Mouse (Mus musculus) ES-E14 (cell line): ENCODE measurements at regions not wholly inside any gene's neighbourhood (a gene's known extent, or its start where the extent isn't known, plus 50 kb on each side); places are given as distances from the start of the nearest gene placed in this dataset.

Source experiments
- DNase-seq: peaks from one replicate; pipeline ENCODE4 v3.0.0-alpha.2; 2013; ENCODE audit warnings: low read depth, low spot score
- H3K27ac ChIP-seq: 2 replicates; pipeline ENCODE4 v1.5.1; 2012; ENCODE audit warnings: low read depth, mild to moderate bottlenecking, low read length, moderate library complexity, mixed read lengths; ENCODE audit not compliant: poor library complexity, insufficient read depth, severe bottlenecking
- H3K36me3 ChIP-seq: 2 replicates; pipeline ENCODE4 v1.6.1; 2012; ENCODE audit warnings: mild to moderate bottlenecking, low read length, moderate library complexity, mixed read lengths; ENCODE audit not compliant: control insufficient read depth, poor library complexity, insufficient read depth, severe bottlenecking
- H3K4me1 ChIP-seq, 2 experiments: fragments of 150-350 bp in 1 of 2; sonication (generic) in 1 of 2; 2 replicates each; pipeline ENCODE4 v1.6.1; 2012; ENCODE audit warnings: low read length in 2 of 2, mild to moderate bottlenecking in 1 of 2, mixed read lengths in 1 of 2; ENCODE audit not compliant: control insufficient read depth in 2 of 2, insufficient read depth in 2 of 2, poor library complexity in 1 of 2
- H3K4me3 ChIP-seq, 2 experiments: fragments of 150-350 bp in 1 of 2; sonication (generic) in 1 of 2; 2 replicates each; pipeline ENCODE4 v1.5.1; 2012; ENCODE audit warnings: low read length in 2 of 2, low read depth in 1 of 2, mild to moderate bottlenecking in 1 of 2, mixed read lengths in 1 of 2; ENCODE audit not compliant: insufficient read depth in 1 of 2, poor library complexity in 1 of 2, severe bottlenecking in 1 of 2
- H3K9ac ChIP-seq: 2 replicates; pipeline ENCODE4 v1.6.1; 2012; ENCODE audit warnings: low read depth, mild to moderate bottlenecking, low read length, mixed read lengths; ENCODE audit not compliant: poor library complexity, insufficient read depth, severe bottlenecking
- H3K9me3 ChIP-seq: fragments of 150-350 bp; sonication (generic); 2 replicates; pipeline ENCODE4 v1.6.1; 2012; ENCODE audit warnings: low read depth, mild to moderate bottlenecking, low read length; ENCODE audit not compliant: control insufficient read depth, insufficient read depth
- CHD2 ChIP-seq: IDR thresholded peaks from 2 replicates; pipeline ENCODE4 v1.6.1; 2014; ENCODE audit warnings: mild to moderate bottlenecking, low read depth, low read length, inconsistent platforms
- HCFC1 ChIP-seq: IDR thresholded peaks from 2 replicates; pipeline ENCODE4 v1.6.1; 2012; ENCODE audit warnings: low read length, inconsistent platforms, borderline replicate concordance; ENCODE audit not compliant: insufficient read depth
- MAFK ChIP-seq: IDR thresholded peaks from 2 replicates; pipeline ENCODE4 v1.6.1; 2014; ENCODE audit warnings: mild to moderate bottlenecking, low read depth, low read length, inconsistent platforms; ENCODE audit not compliant: insufficient read depth
- ZC3H11A ChIP-seq: IDR thresholded peaks from 2 replicates; pipeline ENCODE4 v1.6.1; 2012; ENCODE audit warnings: low read depth, mild to moderate bottlenecking, inconsistent platforms, low read length, borderline replicate concordance
- ZNF384 ChIP-seq: IDR thresholded peaks from 2 replicates; pipeline ENCODE4 v1.6.1; 2012; ENCODE audit warnings: low read depth, low read length, inconsistent platforms
- in situ Hi-C, 2 experiments: fragments of 600-800 bp; cut with MboI; formaldehyde crosslinking; loops; one replicate each; pipeline ENCODE4 v1.15.1; 2025; ENCODE audit warnings: low sequenced_read_pairs in 2 of 2, inconsistent platforms in 1 of 2; ENCODE audit not compliant: unreplicated experiment in 2 of 2

DNA sequence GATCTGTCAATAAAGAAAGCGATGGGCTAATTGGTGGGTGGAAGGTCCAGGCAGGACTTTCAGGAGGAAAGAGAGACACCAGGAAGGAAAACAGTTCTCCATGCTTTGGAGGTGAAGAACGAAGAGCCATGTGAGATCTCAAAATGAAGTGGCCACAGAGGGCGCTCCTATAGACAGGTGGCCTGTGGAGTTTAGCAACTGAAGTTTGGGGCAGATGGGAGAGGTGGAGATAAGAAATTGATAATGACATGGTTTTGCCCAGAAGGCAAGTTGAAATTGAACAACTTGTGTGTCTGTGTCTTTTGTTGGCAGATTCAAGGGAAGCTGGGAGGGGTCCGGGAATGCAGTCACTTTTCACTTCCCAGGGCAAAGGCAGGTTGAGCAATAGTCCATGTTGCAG, 170.2 kb upstream of the P2ry1 start:
- in situ Hi-C loops: no loop called here
- TF ChIP-seq ZC3H11A (no peak), MAFK (no peak), HCFC1 (no peak), CHD2 (no peak), ZNF384 (no peak)
- H3K4me3 ChIP-seq: no peak overlapping the region
- no peaks in the 10 kb centered on the region for H3K4me1 ChIP-seq
- no peaks in the 10 kb centered on the region for H3K9me3 ChIP-seq
- DNase-seq: no peak
- H3K9ac ChIP-seq: no peak overlapping the region
- H3K27ac ChIP-seq: no peak overlapping the region
- H3K36me3 ChIP-seq: no peaks in the 10 kb centered on the region

DNA sequence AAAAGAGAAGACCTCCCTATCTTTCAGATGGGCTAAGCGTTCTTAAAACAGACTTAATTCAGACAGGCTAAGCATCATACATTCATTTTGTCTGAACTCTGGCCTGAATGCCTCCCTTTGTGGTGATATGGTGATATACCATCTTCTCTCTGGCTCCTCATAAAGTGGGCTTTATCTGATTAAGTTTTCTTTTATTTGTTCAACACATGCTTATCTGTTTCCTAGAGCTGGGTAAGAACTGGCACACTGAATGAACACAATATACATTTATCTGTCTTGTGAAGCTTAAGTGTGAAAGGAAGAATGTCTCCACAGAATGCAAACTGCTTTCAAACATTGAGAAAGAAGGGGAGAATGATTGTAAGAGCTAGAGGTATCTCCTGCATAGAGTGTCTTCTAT, 160.7 kb upstream of the P2ry1 start:
- H3K9me3 ChIP-seq: no peaks in the 10 kb centered on the region
- in situ Hi-C loops: no loop called here
- no peak for DNase-seq
- no peak overlapping the region for H3K4me3 ChIP-seq
- TF ChIP-seq CHD2 (no peak), MAFK (no peak), ZNF384 (no peak), ZC3H11A (no peak), HCFC1 (no peak)
- H3K36me3 ChIP-seq: no peaks in the 10 kb centered on the region
- no peaks in the 10 kb centered on the region for H3K4me1 ChIP-seq
- H3K27ac ChIP-seq: no peak overlapping the region
- H3K9ac ChIP-seq: no peak overlapping the region

DNA sequence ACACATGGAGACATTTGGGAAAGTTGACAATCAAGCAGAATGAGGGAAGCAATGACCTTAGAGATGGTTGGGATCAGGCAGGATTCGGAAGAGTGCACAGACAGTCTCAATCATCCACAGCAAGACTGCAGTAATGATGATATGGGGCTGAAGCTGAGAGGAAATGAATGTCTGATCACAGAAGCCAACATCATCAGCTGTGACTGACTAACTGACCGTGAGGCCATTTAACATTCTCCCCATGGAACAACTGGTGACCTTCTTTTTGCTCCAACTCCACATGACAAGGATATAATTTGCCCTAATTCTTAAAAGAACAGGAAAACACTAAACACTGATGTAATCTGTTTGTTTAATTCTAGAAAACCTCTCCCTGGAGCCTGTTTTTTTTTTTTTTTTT, 157.3 kb upstream of the P2ry1 start:
- Histone ChIP-seq H3K27ac (no peak overlapping the region), H3K9me3 (no peaks in the 10 kb centered on the region), H3K4me1 (no peaks in the 10 kb centered on the region), H3K4me3 (no peak overlapping the region), H3K36me3 (no peaks in the 10 kb centered on the region), H3K9ac (no peak overlapping the region)
- no peak for DNase-seq
- no peak for TF ChIP-seq MAFK
- no peak for TF ChIP-seq ZC3H11A
- in situ Hi-C loops: no loop called here

DNA sequence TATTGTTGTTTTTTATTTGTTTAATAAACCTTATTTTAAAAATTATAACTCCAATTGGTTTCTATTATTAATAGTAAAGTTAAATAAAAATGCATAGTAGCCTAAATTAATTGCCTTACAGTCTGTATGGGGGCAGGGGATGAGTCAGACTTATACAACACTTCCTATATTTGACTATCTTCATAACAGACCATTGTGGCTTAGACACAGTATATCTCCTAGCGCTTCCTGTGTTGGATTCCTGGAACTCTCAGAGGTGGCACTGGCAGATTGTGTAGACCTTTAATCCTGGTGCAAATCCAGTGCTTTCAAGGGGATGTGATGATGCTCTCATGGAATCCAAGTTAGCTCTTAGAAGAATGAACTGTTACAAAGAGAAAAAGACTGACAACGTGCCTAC, 154.2 kb upstream of the P2ry1 start:
- in situ Hi-C loops: no loop called here
- TF ChIP-seq ZC3H11A (no peak), HCFC1 (no peak), CHD2 (no peak), ZNF384 (no peak), MAFK (no peak)
- Histone ChIP-seq H3K36me3 (no peaks in the 10 kb centered on the region), H3K4me3 (no peak overlapping the region), H3K27ac (no peak overlapping the region), H3K4me1 (no peaks in the 10 kb centered on the region), H3K9me3 (no peaks in the 10 kb centered on the region), H3K9ac (no peak overlapping the region)
- no peak for DNase-seq

DNA sequence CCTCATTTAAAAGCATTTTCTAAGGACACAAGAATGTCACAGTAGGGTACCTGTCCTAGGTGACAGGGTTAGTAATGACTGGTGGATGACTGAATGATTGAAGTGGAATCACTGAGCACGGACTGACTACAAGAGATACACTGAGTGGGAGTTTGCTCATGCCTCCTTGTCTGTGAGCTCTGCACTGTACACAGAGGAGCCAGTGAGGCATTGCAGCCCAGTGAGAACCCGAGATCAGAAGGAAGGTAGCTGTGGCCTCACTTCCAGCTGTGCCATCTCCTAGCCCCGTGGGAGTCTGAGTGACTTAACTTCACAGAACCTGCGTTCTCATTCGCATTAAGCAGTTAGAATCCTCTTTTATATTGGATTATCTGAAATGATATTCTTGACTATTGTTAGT, 148.8 kb upstream of the P2ry1 start:
- Histone ChIP-seq H3K27ac (no peak overlapping the region), H3K9me3 (no peaks in the 10 kb centered on the region), H3K9ac (no peak overlapping the region), H3K4me3 (no peak overlapping the region), H3K4me1 (peaks cover 3 to 7% of the 10 kb centered on the region in 2 experiments; a peak in 3 of 4 replicates), H3K36me3 (no peaks in the 10 kb centered on the region)
- DNase-seq: no peak
- no peak for TF ChIP-seq CHD2
- TF ChIP-seq ZNF384: no peak
- no peak for TF ChIP-seq ZC3H11A
- no peak for TF ChIP-seq MAFK
- TF ChIP-seq HCFC1: no peak
- in situ Hi-C loops: no loop called here
